Mouse (Mus musculus) heart, adult 2 months (tissue): ENCODE measurements around the gene Xpot. TPM values are rescaled to one million over a fixed set of nuclear protein-coding genes. Genes with fewer than 3 reads are reported as not detected.

Source experiments
- DNase-seq, 2 experiments: peaks; one replicate each; pipeline ENCODE4 v3.0.0; 2021
- H3K27ac ChIP-seq: fragments of 200-600 bp; 2 replicates; pipeline ENCODE4 v1.8.1; 2022
- H3K27me3 ChIP-seq: fragments of 200-500 bp; 2 replicates; pipeline ENCODE4 v1.6.1; 2012; ENCODE audit warnings: mild to moderate bottlenecking, low read length, inconsistent platforms, mixed read lengths; ENCODE audit not compliant: control insufficient read depth, insufficient read depth
- H3K36me3 ChIP-seq: fragments of 200-500 bp; 2 replicates; pipeline ENCODE4 v1.6.1; 2012; ENCODE audit warnings: low read length, inconsistent platforms; ENCODE audit not compliant: control insufficient read depth, insufficient read depth
- H3K4me1 ChIP-seq: fragments of 200-500 bp; 2 replicates; pipeline ENCODE4 v1.6.1; 2011; ENCODE audit warnings: low read length; ENCODE audit not compliant: control insufficient read depth, insufficient read depth
- H3K4me3 ChIP-seq: fragments of 200-600 bp; 2 replicates; pipeline ENCODE4 v1.8.1; 2022
- H3K79me2 ChIP-seq: fragments of 200-500 bp; replicated peaks from 2 replicates; pipeline ENCODE4 v1.6.1; 2012; ENCODE audit warnings: mild to moderate bottlenecking, inconsistent platforms, low read length, moderate library complexity, mixed read lengths; ENCODE audit not compliant: control insufficient read depth, insufficient read depth
- H3K9ac ChIP-seq: fragments of 200-500 bp; 2 replicates; pipeline ENCODE4 v1.6.1; 2012; ENCODE audit warnings: low read depth, mild to moderate bottlenecking, control low read depth, inconsistent platforms, low read length, mixed read lengths
- CTCF ChIP-seq: fragments of 200-600 bp; IDR thresholded peaks from 2 replicates; pipeline ENCODE4 v1.8.1; 2022; ENCODE audit warnings: antibody characterized with exemption, mild to moderate bottlenecking, moderate library complexity
- EP300 ChIP-seq: fragments of 200-500 bp; IDR thresholded peaks from 2 replicates; pipeline ENCODE4 v1.6.1; 2011; ENCODE audit warnings: low read depth, low read length, control low read depth; ENCODE audit not compliant: insufficient read depth
- POLR2A ChIP-seq: fragments of 200-500 bp; IDR thresholded peaks from 2 replicates; pipeline ENCODE4 v1.6.1; 2011; ENCODE audit warnings: mild to moderate bottlenecking, low read depth, low read length, control low read depth; ENCODE audit not compliant: insufficient read depth
- WGBS: fragments of 180-500 bp; shearing (Covaris S2); methylation state at CpG from one replicate; pipeline ENCODE4 v1.1.7; 2018; 5-methylcytosine and 5-hydroxymethylcytosine counted together
- intact Hi-C: fragments of 180-260 bp; cut with DNase I; formaldehyde crosslinking; loops from one replicate; pipeline ENCODE4 v1.15.1; 2025
- microRNA-seq, 2 experiments: library from miRNA; unstranded; fragments of <30 nt; microRNA quantifications; one replicate each; pipeline ENCODE4 v1.2.0; 2021
- polyA plus RNA-seq: library from polyadenylated mRNA; depleted of rRNA; stranded (reverse); fragments of >200 nt; gene quantifications from 2 replicates; pipeline ENCODE4 v1.2.3, GENCODE M21; 2012; rRNA removed
- total RNA-seq, 2 experiments: library from RNA; stranded (reverse); gene quantifications; 2 replicates each; pipeline ENCODE4 v1.2.3; 2021

Gene Xpot
- total and polyA plus RNA-seq, 3 experiments: 30.0 to 43.8 (median 30.8) TPM

DNA sequence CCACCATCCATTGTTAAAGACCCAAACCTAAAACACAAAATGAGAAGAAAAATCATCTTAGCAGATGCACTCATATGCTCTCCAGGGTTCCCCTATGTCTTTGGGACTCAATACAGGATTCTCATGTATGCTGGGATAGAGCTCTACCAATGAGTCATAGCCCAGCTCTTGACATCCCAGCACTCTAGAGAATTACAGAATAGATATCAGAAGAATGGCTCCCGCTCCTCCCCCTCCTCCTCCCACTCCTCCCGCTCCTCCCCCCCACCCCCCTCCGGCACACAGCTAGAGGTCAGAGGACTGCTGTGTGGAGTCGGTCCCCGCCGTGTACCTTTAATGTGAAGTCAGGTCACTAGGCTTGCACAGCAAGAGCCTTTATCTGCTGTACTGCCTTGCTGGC is 79.0 kb downstream of the Xpot start:
- Histone ChIP-seq H3K27me3 (no peaks in the 10 kb centered on the region), H3K79me2 (no peaks in the 10 kb centered on the region), H3K36me3 (peaks cover 2% of the 10 kb centered on the region; the same call in 1 of the 2 replicates), H3K4me3 (no peak overlapping the region), H3K9ac (no peak overlapping the region), H3K4me1 (no peaks in the 10 kb centered on the region), H3K27ac (no peak overlapping the region)
- no peak for TF ChIP-seq POLR2A
- TF ChIP-seq CTCF: no peak
- no peak for TF ChIP-seq EP300
- 58% methylated on average over 6 of the region's 6 CpGs for WGBS
- intact Hi-C loops: no loop called here
- DNase-seq: no peak

DNA sequence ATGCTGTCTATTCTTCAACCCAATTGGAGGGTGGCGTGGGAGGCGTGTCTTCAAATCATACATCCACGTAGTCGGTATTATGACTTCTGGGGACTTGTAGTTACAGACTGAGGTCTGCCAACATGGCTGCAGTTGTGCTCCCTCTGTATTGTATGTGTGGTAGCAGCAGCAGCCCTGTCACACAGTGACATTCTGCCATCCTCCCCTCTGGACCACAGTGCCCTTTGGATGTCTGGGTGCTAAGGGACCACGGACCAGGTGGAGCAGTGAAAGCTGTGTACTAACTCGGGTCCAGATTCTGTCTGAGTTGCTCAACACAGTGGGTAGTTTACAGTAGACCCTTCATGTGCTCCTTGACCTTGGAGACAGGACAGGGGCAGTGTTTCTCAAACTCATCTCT is 82.6 kb downstream of the Xpot start:
- no peak for DNase-seq
- Histone ChIP-seq H3K9ac (no peak overlapping the region), H3K27me3 (no peaks in the 10 kb centered on the region), H3K27ac (no peak overlapping the region), H3K79me2 (no peaks in the 10 kb centered on the region), H3K4me3 (no peak overlapping the region), H3K4me1 (no peaks in the 10 kb centered on the region), H3K36me3 (peaks cover 2% of the 10 kb centered on the region; the same call in 1 of the 2 replicates)
- intact Hi-C loops: no loop called here
- TF ChIP-seq CTCF: no peak
- no peak for TF ChIP-seq EP300
- TF ChIP-seq POLR2A: no peak
- WGBS: 97% methylated on average over 6 of the region's 6 CpGs

DNA sequence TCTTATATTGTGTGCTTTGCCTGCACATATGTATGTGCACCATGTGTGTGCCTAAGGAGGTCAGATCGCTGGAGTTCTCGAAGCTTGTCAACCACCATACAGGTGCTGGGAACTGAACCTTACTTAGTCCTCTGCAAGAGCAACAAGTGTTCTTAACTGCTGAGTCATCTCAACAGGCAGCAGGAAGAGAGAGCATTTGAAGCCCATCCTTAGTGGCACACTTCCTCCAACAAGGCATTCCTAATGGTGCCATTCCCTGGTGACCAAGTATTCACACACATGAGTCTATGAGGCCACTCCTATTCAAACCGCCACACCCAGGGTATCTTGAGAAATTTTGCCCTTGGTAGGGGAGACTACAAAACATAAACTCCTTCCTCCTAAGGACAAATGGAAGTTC is 84.0 kb downstream of the Xpot start:
- Histone ChIP-seq H3K79me2 (no peaks in the 10 kb centered on the region), H3K36me3 (peaks cover 2% of the 10 kb centered on the region; the same call in 1 of the 2 replicates), H3K27me3 (no peaks in the 10 kb centered on the region), H3K9ac (no peak overlapping the region), H3K4me1 (no peaks in the 10 kb centered on the region), H3K4me3 (no peak overlapping the region), H3K27ac (no peak overlapping the region)
- TF ChIP-seq CTCF (no peak), POLR2A (no peak), EP300 (no peak)
- WGBS: 96% methylated on average over 3 of the region's 3 CpGs
- intact Hi-C loops: no loop called here
- DNase-seq: no peak

Small RNAs within 50 kb of the gene (microRNA-seq; reads per million reads assigned to microRNA genes)
- gene Gm24330: 0 reads per million in 2 experiments

Other genes with a start within 250 kb of the Xpot start
- gene Rassf3, start 150.0 kb downstream of the Xpot start, total RNA-seq: 100 to 1,000 TPM; 134 to 135 TPM
- 69.4 and 121 TPM in 2 replicates for gene Rassf3, start 150.0 kb downstream of the Xpot start, polyA plus RNA-seq
- gene Tbk1, start 39.5 kb downstream of the Xpot start, total RNA-seq: 10 to 100 TPM; 14.9 to 15.6 TPM
- gene Tbk1, start 39.5 kb downstream of the Xpot start, polyA plus RNA-seq: 7.2 and 13.4 TPM in 2 replicates
- not detected for gene D930020B18Rik, start 15.3 kb upstream of the Xpot start, total RNA-seq
- not detected in 2 replicates for gene D930020B18Rik, start 15.3 kb upstream of the Xpot start, polyA plus RNA-seq
- 1 to 10 TPM; 2.0 to 2.2 TPM for gene BC048403, start 113.6 kb upstream of the Xpot start, total RNA-seq
- 1.9 and 2.8 TPM in 2 replicates for gene BC048403, start 113.6 kb upstream of the Xpot start, polyA plus RNA-seq